Mouse (Mus musculus) cerebellum, adult 8-10 months (tissue): Measurements from ENCODE around the gene Hsdl1.

Experiments used
- DNase-seq: peaks from one replicate; pipeline ENCODE4 v3.0.0; 2022

Gene Hsdl1

GRCm38 (mm10) chr8:119574437-119575365 lies at the start of gene Hsdl1, which contains the start of gene Dnaaf1:
Gene Hsdl1, minus strand, starts transcription at chr8:119575183.
Gene Dnaaf1, plus strand, starts transcription at chr8:119575235.
- DNase-seq = peak; percentile 97

DNA sequence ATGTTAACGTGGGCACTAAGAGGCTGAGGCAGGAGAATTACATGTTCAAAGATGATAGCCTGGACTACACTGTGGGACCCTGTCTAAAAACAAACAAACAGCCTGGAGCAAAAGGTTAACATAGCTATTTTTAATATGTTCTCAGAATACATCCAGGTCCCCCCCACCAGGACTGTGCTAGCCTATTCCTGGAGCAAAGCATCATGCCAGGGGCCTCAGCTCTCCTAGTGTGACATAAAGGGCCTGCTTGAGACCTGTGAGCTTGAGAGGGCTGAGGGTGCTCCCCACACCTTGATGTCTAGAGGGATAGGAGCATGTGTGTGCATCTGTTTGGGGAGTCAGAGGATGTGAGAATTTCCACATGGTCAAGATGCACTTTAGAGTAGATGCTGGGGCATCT lies 48.8 kb upstream of the Hsdl1 start:
- no peak for DNase-seq

GRCm38 (mm10) chr8:119623061-119623460 lies 48.1 kb upstream of the Hsdl1 start:
- no peak for DNase-seq

- DNase-seq = no peak
These were observed 47.6 kb upstream of the Hsdl1 start for GRCm38 (mm10) chr8:119622555-119622954.

DNA sequence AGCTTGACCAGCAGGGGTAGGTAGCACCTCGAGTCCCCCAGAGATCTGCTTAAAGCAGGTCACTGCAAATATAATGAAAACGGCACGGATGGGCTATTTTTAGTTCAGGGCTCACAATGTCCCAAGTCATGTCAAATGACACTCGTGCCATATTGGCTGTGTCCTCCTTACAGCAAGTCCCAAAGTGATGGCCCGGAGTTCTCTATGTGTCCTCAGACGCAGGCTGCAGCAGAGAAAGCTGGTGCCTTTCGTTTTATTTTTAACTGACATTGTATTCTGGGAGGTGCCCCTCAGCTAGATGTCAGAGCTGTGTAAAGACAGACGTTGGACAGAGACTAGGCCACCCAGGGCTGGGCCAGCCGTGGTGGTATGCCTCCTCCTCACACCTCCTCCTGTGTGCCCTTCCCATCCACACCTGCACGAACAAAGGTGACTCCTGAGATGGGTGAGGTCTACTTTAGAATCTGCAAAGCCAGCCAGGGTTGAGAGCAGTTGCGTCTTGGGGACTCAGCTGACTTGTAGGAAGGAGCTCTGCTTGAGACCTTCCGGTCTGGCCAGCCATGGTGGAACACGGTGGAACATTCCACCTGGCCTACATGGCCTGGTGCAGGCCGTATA lies 46.0 kb upstream of the Hsdl1 start:
- DNase-seq = no peak

DNA sequence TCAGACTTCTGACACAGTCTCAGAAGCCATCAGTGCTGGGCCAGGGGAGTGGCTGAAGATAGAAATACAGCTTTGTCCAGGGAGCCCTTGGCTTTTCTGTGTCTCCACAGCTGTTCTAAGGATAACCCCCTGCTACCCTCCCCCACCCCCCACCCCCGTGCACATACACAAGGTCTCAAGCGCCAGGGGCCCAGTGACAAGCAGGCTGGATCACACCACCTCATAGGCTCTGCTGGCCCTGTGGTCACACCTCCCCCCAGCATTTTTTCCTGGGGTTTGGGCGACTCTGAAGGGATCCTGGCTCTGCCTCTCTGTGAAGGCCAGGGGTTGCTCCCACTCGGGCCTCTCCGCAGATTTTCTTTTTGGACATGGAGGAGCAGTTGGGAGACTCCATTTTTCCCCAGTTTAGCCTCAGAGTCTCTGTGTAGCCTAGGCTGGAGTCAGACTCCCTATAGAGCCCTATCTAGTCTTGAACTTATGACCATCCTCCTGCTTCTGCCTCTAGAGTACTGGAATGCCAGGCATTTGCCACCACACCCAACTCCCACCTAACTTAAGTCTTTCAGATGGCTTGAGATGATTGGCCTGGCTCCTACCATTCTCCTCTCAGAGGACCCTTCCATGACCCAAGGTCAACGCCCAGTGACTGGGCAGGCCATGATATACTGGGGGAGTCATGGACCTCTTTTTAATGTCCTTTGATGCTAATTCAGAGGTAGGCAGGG lies 45.3 kb upstream of the Hsdl1 start:
- DNase-seq = no peak

DNA sequence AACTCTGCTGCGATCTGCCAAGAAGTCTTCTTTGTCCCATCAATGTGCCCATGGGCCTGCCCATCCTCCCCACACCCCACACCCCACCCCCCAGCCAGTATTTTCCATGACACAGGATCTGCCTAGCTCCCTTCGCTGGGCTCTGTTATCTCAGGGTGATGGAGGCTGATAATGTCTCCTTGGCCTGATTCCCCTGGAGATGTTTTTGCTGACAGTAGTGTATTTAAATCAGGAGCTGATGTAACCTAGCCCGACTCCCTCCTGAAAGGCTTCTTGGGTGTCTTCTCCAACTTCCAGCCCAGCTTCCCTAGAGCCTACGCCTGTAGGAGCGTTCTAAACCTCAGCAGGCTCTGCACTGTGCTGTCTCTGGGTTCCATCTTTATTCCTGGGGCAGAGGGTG lies 43.9 kb upstream of the Hsdl1 start:
- DNase-seq = no peak

- DNase-seq = no peak
These were observed 42.6 kb upstream of the Hsdl1 start for GRCm38 (mm10) chr8:119617586-119617985.

DNA sequence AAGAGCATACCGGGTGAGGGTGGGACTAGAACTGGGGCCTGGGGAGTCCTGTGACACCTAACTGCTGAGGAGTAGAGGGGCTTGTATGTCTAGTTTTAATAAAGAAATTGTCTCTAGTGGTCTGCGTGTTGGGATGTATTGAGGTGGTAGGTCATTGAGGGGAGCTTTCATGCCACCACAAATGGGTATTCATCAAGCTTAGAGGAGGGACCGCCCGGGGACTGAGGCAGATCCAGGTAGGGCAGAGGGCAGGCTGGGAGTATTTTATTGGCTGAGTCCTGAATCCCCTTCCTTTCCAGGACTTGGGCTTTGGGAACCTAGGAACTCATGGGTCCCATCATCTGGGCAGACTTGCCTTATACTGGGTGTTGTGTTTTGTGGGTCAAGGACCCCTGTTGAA lies 41.8 kb upstream of the Hsdl1 start:
- DNase-seq = no peak

DNA sequence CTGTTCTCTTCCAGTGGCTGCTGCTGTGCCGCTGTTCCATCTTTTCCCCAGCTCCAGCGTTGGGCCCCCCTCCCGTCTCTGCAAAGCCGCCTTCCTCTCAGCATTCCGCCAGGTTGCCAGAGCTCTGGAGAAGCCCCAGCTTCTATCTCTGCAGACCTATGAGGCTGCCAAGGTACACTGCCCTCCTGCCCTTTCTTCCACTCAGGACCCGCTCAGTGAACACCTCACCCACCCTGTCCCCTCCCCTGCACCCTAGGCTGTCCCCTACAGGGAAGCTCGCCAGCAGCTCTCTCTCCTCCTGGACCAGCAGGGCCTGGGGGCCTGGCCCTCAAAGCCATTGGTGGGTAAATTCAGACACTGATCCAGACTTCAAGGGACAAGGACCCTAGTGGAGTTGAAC lies 41.4 kb upstream of the Hsdl1 start:
- no peak for DNase-seq

DNA sequence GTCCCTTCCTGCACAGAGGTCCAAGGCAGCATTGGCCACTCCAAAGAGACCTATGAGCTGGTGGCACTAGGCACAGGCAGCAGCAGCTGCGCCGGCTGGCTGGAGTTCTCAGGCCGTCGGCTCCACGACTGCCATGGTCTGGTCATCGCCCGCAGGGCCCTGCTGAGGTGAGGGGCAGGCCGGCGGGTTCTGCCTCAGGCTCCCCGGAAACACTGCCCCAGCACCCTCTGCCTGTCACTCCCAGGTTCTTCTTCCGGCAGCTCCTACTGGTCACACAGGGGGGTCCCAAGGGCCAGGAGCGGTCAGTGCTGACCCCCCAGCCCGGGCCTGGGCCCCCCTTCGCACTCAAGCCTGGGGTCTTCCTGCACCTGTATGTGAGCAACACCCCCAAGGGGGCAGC lies 40.1 kb upstream of the Hsdl1 start:
- DNase-seq = no peak

GRCm38 (mm10) chr8:119612471-119612870 lies 37.5 kb upstream of the Hsdl1 start, which contains the start of gene Adad2:
Gene Adad2, plus strand, starts transcription at chr8:119612747.
- no peak for DNase-seq

DNA sequence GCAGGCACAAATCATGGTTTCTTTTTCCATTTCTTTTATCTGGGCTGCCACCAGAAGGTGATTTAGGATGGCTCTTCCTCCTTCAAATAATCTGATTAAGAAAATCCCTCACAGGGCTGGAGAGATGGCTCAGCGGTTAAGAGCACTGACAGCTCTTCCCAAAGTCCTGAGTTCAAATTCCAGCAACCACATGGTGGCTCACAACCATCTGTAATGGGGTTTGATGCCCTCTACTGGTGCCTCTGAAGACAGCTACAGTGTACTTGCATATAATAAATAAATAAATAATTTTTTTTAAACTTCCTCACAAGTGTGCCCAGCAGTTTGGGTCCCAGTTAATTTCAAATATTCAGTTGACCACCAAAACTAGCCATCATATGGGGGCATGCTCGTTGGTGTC lies 31.2 kb upstream of the Hsdl1 start:
- DNase-seq = no peak

DNA sequence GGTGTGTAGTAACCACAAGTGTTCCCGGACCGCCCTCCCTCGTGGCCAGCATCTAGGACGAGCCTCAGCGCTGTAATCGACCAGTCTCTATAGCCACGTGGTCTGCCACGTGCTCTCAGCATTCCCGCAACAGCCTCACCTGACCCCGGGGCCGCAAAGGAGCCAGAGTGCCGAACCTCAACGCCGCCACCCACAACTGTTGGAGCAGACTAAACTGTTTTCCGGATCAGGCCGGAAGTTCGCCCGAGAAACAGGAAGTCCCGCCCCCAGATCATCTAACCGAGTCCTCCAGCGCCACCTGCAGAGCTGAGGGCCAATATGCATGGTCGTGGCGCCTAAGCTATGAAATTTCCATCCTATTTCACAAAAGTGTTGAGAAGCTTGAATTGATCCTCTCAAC lies 30.0 kb upstream of the Hsdl1 start, which contains the start of gene Taf1c:
Gene Taf1c (minus strand): TSS at position 227 of the 400 bp plus-strand sequence.
- DNase-seq = peak; percentile 94

GRCm38 (mm10) chr8:119604398-119604803 lies 29.4 kb upstream of the Hsdl1 start:
- DNase-seq = no peak

- no peak for DNase-seq
These were observed 28.8 kb upstream of the Hsdl1 start for GRCm38 (mm10) chr8:119603771-119604170.

DNA sequence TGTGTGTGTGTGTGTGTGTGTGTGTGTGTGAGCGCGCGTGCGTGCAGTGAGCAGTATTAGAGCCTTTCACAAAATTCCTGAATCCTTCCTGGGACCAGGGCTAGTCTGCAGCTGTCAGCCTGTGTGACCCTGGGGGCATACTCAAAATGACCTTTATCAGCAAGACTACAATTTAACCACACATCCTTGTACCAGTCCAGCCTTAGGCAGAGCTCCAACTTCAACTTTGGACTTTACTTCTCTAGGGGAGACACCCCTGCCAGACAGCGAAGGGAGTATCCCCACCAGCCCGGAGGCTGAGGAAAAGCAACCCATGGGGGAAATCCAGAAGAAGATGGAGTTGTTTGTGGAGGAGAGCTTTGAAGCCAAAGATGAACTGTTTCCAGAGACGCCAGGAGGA lies 16.5 kb upstream of the Hsdl1 start:
- DNase-seq = no peak

DNA sequence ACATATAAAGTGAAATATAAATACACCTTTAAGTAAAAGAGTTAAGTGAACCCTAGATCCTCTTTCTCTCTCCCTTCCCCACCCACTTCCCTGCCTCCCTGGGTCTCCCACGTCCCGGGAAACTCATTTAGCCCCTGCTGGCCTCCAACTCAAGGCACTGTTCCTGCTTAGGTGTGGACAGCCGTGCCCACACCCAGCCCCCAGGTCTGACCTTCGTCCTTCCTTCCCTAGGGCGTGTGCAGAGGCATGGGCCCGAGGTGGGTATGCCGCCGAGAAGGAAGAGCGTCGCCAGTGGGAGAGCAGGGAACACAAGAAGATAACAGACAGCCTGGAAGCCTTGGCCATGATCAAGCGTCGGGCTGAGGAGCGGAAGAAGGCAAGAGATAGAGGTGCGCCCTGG lies 15.4 kb upstream of the Hsdl1 start:
- no peak for DNase-seq

DNA sequence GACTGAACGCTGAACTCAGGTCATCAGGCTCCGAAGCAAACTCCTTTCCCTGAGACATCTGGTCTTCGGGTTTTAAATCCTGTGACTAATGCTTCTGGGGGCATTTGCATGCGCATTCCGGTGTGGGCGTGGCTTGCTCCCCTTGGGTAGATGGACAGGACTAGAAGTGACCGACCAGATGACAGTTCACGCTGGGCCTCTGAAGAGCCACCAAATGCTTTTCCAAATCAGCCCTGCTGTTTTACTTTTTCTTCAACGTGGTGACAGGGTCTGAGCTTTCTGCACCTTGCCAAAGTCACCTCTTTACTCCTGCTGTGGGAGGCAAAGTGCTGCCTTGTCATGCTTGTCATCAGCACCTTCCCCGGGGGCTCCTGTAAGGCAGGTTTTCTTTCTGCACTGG lies 13.9 kb upstream of the Hsdl1 start:
- no peak for DNase-seq

DNA sequence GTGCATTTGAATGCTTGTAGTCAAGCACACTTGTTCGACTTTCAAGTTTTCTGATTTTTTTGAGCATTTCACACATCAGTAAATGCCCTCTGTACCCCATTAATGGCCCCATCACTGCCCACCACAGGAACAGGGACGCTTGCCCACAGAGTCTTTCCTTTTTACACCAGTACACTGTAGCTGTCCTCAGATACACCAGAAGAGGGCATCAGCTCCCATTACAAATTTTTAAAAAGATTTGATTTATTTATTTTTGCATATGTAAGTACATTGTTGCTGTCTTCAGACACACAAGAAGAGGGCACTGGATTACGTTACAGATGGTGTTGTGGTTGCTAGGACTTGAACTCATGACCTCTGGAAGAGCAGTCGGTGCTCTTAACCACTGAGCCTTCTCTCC lies 13.3 kb upstream of the Hsdl1 start:
- no peak for DNase-seq

- DNase-seq = no peak
These were observed 10.9 kb upstream of the Hsdl1 start for GRCm38 (mm10) chr8:119585901-119586300.

DNA sequence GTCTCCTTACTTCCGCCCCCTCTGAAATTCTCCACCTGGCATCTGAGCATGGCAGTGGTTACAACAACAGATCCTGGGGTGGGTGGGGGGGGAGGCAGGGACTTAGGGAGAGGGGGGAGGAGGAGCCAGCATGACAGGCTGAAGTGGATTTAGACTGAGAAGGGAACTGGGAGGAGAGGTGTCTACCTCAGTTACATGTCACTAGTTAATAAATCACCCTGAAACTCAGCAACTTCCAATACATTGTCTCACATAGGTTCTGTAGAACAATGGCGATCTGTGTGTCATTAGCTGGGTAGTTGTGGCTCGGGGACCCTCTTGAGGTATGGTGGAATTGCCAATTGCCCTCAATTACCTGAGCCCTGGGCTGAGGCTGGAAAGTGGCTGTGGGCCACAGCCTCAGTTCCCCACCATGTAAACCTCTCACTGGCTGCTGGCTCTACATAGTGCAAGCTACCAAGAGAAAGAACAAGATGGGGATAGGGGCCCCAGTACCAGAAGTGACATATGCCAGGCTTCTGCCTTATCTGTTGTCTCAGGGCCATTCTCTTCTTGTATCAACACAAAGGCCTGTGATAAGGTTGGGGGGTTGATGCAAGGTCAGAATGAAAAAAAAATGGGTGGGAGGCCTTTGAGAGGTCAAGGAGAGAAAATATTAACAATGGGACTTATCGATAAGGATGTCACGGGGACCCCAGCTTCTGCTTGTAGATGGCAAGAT lies 5.6 kb upstream of the Hsdl1 start:
- no peak for DNase-seq

GRCm38 (mm10) chr8:119579096-119579495 lies 4.1 kb upstream of the Hsdl1 start:
- no peak for DNase-seq
